Mouse (Mus musculus): ENCODE measurements around the gene Sarm1.

Sarm1 gene

DNA sequence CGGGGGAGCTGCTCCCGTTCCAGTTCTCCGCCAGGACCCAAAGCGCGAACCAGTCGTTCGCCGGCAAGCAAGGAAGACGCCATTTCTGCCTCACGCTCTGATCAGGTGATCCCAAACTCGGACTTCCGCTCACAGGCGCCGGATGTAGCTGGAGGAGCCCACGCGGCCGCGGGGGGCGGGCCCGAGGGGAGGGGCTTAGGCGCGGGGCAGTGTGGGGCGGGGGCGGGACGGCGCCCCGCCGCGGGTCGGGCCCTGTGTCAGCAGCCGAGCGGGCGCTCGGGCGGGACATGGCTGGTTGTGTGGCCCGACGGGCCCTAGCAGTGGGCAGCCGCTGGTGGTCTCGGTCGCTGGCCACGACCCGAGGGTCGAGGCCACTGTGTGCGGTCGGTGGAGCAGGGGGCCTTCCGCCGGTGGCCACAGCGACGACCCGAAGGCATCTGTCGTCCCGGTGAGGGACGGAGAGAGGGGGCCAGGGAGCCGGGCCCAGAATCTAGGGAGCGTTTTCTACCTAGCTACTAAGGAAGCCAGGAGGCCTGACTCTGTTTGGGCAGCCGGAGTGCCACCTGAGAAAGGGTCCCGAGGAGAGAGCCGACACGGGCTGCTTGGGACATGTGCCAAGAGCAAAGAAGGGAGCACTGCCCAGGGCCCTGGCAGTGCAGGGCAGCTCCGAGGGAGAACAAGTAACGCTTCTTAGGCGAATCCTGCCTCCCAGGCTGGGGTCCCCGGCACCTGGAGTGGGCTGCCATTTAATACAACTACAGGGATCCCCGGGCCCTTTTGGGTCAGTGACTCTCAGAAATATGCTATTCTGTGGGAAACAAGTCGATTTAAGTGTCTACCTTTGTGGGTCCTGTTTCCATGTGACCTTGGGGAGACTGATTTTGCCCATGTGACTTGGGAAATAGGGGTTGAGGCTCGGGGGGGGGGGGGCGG, 14.7 kb upstream of the Sarm1 start, which contains the start of the genes Tmem199 and Poldip2:
TSS of gene Tmem199 (minus strand) at position 148 of the 933 bp plus-strand sequence.
TSS of gene Poldip2 (plus strand) at position 169 of the 933 bp plus-strand sequence.
- DNase-seq (ENCODE audit: low read depth, low spot score), result peak; percentile 86

DNA sequence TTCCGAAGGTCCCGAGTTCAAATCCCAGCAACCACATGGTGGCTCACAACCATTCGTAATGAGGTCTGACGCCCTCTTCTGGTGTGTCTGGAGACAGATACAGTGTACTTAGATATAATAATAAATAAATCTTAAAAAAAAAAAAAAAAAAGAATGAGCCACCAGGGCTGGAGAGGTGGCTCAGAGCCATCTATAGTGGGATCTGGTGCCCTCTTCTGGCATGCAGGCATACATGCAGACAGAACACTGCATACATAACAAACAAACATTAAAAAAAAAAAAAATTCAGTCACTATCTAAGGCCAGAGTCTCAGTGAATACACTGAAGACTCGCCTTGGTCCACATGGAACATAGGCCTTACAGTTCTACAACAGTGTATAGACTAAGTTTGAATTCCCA, 11.6 kb upstream of the Sarm1 start:
- DNase-seq (ENCODE audit: low read depth, low spot score), result no peak

- no peak for DNase-seq (ENCODE audit: low read depth, low spot score)
Measured at GRCm38 (mm10) chr11:78505430-78505829, 7.9 kb upstream of the Sarm1 start.

- DNase-seq (ENCODE audit: low read depth, low spot score), result no peak
Measured at GRCm38 (mm10) chr11:78502909-78503650, 5.5 kb upstream of the Sarm1 start, which contains the start of gene Sebox. Gene Sebox, plus strand, starts transcription at chr11:78503447.

- no peak for DNase-seq (ENCODE audit: low read depth, low spot score)
Measured at GRCm38 (mm10) chr11:78501529-78501928, 4.0 kb upstream of the Sarm1 start.

DNA sequence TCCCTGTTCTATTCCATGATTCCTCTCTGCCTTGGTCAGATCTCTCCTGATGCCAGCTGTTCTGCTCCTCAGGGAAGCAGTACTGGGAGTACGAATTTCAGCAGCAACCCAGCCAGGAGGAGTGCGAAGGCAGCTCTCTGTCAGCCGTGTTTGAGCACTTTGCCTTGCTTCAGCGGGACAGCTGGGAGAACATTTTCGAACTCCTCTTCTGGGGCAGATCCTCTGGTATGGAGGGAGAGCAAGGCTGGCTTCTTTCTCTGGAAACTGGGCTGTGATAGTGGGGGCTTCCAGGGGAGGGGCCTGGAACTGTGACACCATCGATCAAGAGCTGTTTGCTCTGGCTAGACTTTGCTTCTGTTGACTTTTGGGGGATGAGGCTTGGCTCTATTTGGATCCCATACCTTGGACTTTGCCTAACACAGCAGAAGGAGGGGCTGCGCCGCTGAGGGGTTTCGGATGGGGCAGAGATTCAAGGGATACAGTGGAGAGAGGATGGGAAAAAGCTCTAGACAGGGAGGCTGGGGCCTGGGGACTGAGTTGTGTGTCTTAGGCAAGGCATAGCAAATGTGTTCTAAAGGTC, 3.2 kb upstream of the Sarm1 start:
- no peak for DNase-seq (ENCODE audit: low read depth, low spot score)

DNA sequence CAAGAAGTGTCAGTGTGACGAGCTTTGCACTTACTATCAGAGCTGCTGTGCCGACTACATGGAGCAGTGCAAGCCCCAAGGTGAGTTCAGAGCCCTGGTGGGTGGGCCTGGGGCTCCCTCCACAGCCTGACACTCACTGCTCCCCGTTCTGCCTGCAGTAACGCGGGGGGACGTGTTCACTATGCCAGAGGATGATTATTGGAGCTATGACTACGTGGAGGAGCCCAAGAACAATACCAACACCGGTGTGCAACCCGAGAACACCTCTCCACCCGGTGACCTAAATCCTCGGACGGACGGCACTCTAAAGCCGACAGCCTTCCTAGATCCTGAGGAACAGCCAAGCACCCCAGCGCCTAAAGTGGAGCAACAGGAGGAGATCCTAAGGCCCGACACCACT, 2.0 kb upstream of the Sarm1 start:
- no peak for DNase-seq (ENCODE audit: low read depth, low spot score)

GRCm38 (mm10) chr11:78499004-78499403, 1.4 kb upstream of the Sarm1 start, which contains the start of gene Vtn:
Gene Vtn, plus strand, starts transcription at chr11:78499091.
- DNase-seq (ENCODE audit: low read depth, low spot score), result no peak

DNA sequence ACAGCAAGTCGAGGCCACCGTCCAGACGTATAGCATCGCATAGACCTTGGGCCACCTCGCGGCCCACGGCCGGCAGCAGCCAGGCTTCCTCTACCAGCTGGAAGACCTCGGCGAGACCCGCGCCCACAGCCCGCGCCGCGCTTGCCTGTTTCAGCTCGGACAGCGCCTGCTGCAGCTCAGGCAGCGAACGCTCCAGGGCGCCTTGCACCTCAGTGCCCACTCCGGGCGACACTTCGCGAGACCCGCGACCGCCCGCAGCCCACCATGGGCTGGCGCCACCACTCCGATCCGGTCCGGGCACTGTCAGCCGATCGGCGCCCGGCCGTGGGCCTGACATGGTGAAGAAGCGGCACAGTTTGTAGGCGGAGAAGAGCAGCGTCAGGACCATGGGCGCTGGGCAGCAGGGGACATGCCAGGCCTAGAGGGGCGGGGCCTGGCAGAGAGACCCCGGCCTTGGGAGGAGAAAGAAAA, 448 bp downstream of the Sarm1 start:
- no peak for DNase-seq (ENCODE audit: low read depth, low spot score)

GRCm38 (mm10) chr11:78495904-78496303, 1.6 kb downstream of the Sarm1 start:
- DNase-seq (ENCODE audit: low read depth, low spot score), result no peak

- no peak for DNase-seq (ENCODE audit: low read depth, low spot score)
Measured at GRCm38 (mm10) chr11:78490781-78491241, 6.7 kb downstream of the Sarm1 start.

GRCm38 (mm10) chr11:78488168-78488567, 9.4 kb downstream of the Sarm1 start:
- no peak for DNase-seq (ENCODE audit: low read depth, low spot score)

DNA sequence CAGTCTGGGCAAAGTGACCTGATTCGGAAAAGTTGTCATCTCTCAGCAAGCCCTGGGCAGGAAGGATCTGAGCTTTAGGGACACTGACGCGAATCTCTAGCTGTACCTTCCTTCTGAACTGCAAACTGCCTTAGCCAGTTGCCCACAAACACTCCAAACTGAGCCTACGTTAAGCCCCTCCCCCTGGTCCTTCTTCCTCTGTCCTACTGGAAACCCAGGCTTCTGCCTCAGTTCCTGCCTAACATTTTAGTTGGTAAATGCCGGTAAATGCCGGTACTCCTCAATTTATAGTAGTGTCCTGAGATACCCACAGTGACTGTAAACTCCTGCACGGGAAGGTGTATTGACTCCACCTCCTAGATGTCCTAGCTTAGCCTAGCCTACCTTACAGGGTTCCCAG, 13.9 kb downstream of the Sarm1 start:
- no peak for DNase-seq (ENCODE audit: low read depth, low spot score)

GRCm38 (mm10) chr11:78475289-78475688, 22.3 kb downstream of the Sarm1 start:
- no peak for DNase-seq (ENCODE audit: low read depth, low spot score)

DNA sequence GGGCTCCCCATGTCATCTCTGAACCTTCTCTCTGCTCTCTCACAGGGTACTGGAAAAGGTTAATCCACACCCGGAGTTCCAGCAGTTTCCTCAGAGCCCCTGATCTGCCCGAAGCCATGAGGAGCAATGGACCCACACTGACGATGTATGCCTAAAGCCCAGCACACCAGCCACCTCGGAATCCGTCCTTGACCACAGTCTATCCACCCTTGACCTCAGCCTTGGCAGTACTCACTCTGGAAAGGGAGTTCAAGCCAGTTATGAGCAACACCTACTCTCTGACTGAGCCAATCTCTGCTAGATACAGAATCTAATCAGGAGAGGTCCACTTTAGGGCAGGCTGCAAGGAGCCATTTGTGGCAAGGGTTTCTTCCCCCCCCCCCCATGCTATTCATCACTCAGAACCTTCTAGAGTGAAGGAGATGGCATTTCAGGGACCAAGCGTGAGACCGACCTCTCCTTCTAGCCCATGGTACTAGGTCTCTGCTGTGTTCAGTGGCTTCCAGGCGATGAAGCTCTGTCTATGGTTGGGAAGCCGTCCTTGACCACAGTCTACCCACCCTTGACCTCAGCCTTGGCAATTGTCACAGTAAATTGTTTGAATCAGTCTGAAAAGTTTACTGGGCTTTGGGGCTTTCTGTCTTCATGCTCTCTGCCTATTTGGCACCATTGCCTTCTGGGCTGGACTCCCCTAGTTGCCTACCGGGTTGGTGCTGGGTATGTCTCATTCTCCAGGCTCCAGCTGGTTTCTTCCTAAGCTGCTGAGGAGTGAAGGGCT, 26.0 kb downstream of the Sarm1 start:
- no peak for DNase-seq (ENCODE audit: low read depth, low spot score)

- DNase-seq (ENCODE audit: low read depth, low spot score), result no peak
Measured at GRCm38 (mm10) chr11:78467932-78468331, 29.6 kb downstream of the Sarm1 start.

DNA sequence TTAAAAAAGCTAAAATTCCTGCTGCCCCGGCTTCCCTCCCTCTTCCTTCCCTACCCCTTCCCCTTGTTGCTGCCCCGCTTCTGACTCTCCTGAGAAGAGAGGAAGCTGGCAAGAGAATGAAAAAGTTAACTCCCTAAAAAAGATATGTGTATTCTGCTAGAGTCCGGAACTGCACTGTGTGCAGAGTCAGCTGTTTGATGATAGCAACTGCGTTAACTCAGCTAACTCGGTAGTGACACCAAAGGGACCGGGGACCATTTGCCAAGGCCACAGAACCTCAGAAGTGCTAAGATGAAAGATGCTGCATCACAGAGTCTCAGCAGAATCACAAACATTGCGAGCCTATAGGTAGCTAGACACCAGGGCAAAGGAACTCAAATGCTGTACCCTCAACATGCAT, 30.0 kb downstream of the Sarm1 start:
- no peak for DNase-seq (ENCODE audit: low read depth, low spot score)

GRCm38 (mm10) chr11:78466242-78466912, 31.2 kb downstream of the Sarm1 start:
- DNase-seq (ENCODE audit: low read depth, low spot score), result no peak

- DNase-seq (ENCODE audit: low read depth, low spot score), result peak; percentile 57
Measured at GRCm38 (mm10) chr11:78465568-78466180, 31.9 kb downstream of the Sarm1 start, which contains the start of gene Slc46a1. Gene Slc46a1, plus strand, starts transcription at chr11:78465697.

- no peak for DNase-seq (ENCODE audit: low read depth, low spot score)
Measured at GRCm38 (mm10) chr11:78465116-78465515, 32.4 kb downstream of the Sarm1 start.

All from telencephalon, adult 2 months (tissue).